Mouse (Mus musculus): ENCODE results near the gene Cisd3.

- TF ChIP-seq CTCF (IDR thresholded peaks at IDR 0.05; ENCODE audit: low read depth) (no peak), EP300 (IDR thresholded peaks at IDR 0.05; ENCODE audit: low read depth) (no peak)
Measured at GRCm38 (mm10) chr11:97671177-97671527, 14.5 kb upstream of the Cisd3 start.
